Mouse (Mus musculus): Measurements from ENCODE around the gene Corin. TPM values are rescaled to one million over a fixed set of nuclear protein-coding genes. Genes with fewer than 3 reads are reported as not detected.

Corin gene
- polyA plus RNA-seq, 1 experiment from 2014 or later: 10.5 TPM

DNA sequence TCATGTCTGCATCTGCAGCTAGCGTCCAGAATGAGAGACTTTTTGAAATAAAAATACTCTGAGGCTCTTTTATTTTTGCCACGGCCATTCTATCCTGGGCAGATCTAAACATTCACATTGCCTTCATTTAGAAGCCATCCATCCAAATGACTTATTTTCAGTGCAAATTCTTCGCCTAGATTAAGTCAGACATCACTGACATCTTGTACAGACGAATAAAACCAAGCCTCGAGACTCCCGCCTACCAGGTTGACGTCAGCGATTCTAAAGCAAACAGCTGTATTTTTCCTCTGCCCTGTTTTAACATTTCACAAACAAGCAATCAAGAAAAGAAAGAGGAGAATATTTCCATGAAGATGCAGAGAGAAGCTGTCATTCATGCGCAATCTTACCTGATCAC is 100.9 kb downstream of the Corin start:
- 60% methylated on average over 9 of the region's 9 CpGs for WGBS
- Histone ChIP-seq H3K4me2 (replicated peaks; ENCODE audit: low read depth, low read length) (no peak overlapping the region), H3K27ac (ENCODE audit: low read length) (no peak overlapping the region), H3K4me1 (ENCODE audit: insufficient read depth, low read length) (peaks cover 5% of the 10 kb centered on the region; the same call in 1 of the 2 replicates), H3K9ac (replicated peaks; ENCODE audit: low read length) (no peak overlapping the region), H3K9me3 (ENCODE audit: low read length) (no peaks in the 10 kb centered on the region), H3K27me3 (ENCODE audit: insufficient read depth, low read length) (no peaks in the 10 kb centered on the region), H3K4me3 (ENCODE audit: low read length) (no peak overlapping the region), H3K36me3 (ENCODE audit: insufficient read depth, low read length) (no peaks in the 10 kb centered on the region)
- no peak for ATAC-seq (ENCODE audit: low FRiP score, low TSS enrichment)

DNA sequence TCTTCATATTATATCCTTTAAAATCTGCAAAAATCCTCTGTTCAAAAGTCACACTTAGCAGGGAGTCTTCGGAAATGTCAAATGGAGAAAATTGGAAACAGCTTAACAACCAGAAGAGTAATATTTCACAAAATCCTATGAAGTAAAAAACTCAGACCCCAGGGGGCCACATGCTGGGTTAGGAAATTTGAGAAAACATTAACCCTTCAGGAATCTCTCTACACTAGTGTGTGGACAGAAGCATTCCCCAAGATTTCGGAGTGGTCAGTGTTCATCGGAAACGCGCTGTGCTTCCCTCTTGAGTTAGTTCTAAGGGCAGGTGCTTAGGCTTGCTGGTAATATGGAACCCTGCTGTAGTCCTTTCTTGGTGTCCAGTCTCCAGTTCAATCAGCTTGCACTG is 101.4 kb downstream of the Corin start:
- Histone ChIP-seq H3K36me3 (ENCODE audit: insufficient read depth, low read length) (no peaks in the 10 kb centered on the region), H3K9ac (replicated peaks; ENCODE audit: low read length) (no peak overlapping the region), H3K4me1 (ENCODE audit: insufficient read depth, low read length) (peaks cover 5% of the 10 kb centered on the region; the same call in 1 of the 2 replicates), H3K27ac (ENCODE audit: low read length) (no peak overlapping the region), H3K4me2 (replicated peaks; ENCODE audit: low read depth, low read length) (no peak overlapping the region), H3K4me3 (ENCODE audit: low read length) (no peak overlapping the region), H3K9me3 (ENCODE audit: low read length) (no peaks in the 10 kb centered on the region), H3K27me3 (ENCODE audit: insufficient read depth, low read length) (no peaks in the 10 kb centered on the region)
- WGBS: 77% methylated on average over 5 of the region's 5 CpGs
- ATAC-seq (ENCODE audit: low FRiP score, low TSS enrichment): no peak

DNA sequence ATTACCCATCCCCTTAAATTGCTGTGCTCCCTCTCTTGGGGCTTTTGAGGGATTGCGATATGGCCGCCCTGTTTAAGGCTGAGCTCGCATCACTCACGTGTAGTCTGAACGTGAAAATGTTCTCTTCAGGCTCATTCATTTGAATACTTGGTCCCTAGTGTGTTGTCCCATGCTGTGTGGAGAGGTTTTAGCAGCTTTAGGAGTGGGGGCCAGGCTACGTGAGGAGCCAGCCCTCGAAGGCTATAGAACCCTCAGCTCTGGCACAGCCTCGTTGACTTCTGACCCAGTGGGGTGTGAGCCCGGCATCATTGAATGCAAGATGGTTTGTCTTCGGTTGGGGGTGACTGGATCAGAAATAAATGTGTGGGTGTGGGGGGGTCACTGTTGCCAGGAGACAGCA is 102.5 kb downstream of the Corin start:
- 67% methylated on average over 10 of the region's 10 CpGs for WGBS

DNA sequence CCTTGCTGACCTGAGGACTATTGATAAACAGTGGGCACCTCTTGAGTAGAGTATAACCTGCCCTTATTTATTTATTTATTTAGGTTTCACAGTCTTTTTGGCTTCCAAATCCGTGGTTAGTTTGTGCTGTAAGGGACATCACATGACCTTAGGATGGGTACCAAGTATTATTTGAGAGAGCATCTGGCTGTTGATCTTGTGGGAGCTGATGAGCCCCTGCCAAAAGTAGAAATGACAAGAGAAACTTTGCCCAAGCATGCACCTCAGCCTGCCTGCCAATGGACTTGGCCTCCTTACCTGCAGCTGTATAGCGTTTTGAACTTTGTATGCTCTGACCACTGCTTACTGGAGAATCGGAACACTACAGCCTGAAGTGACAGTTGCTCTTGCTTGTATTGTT is 103.0 kb downstream of the Corin start:
- H3K4me1 ChIP-seq (ENCODE audit: insufficient read depth, low read length): no peaks in the 10 kb centered on the region; the same call in 1 of the 2 replicates
- H3K27me3 ChIP-seq (ENCODE audit: insufficient read depth, low read length): no peaks in the 10 kb centered on the region
- no peak for ATAC-seq (ENCODE audit: low FRiP score, low TSS enrichment)
- H3K27ac ChIP-seq (ENCODE audit: low read length): no peak overlapping the region
- H3K9ac ChIP-seq (replicated peaks; ENCODE audit: low read length): no peak overlapping the region
- no peak overlapping the region for H3K4me2 ChIP-seq (replicated peaks; ENCODE audit: low read depth, low read length)
- H3K36me3 ChIP-seq (ENCODE audit: insufficient read depth, low read length): no peaks in the 10 kb centered on the region
- no peak overlapping the region for H3K4me3 ChIP-seq (ENCODE audit: low read length)
- H3K9me3 ChIP-seq (ENCODE audit: low read length): no peaks in the 10 kb centered on the region
- 78% methylated on average over 3 of the region's 3 CpGs for WGBS

More for the DNA sequence above, 102.5 kb downstream of the Corin start:
- Histone ChIP-seq H3K27me3 (ENCODE audit: insufficient read depth, low read length) (no peaks in the 10 kb centered on the region), H3K9me3 (ENCODE audit: low read length) (no peaks in the 10 kb centered on the region), H3K9ac (replicated peaks; ENCODE audit: low read length) (no peak overlapping the region), H3K4me1 (ENCODE audit: insufficient read depth, low read length) (no peaks in the 10 kb centered on the region; the same call in 1 of the 2 replicates), H3K4me3 (ENCODE audit: low read length) (no peak overlapping the region), H3K27ac (ENCODE audit: low read length) (no peak overlapping the region), H3K36me3 (ENCODE audit: insufficient read depth, low read length) (no peaks in the 10 kb centered on the region), H3K4me2 (replicated peaks; ENCODE audit: low read depth, low read length) (no peak overlapping the region)
- no peak for ATAC-seq (ENCODE audit: low FRiP score, low TSS enrichment)

DNA sequence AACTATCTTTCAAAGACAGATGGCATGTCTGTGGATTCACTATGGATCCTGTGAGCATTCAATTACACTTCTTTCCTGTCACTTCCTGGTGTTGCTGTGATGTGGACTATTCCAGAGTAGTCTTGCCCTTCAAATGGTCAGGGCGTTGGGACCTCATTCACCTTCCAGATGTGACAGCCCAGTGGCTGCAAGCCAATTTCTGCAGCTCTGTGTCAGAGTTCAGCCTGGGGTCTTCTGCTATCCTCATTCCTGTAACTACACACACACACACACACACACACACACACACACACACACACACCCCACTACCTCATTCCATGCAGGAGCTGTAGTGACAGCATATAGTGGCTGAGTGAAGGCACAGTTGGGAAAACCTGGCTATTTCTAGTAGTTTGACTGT is 122.1 kb downstream of the Corin start:
- ATAC-seq (ENCODE audit: low FRiP score, low TSS enrichment): no peak
- H3K36me3 ChIP-seq (ENCODE audit: insufficient read depth, low read length): no peaks in the 10 kb centered on the region
- H3K27me3 ChIP-seq (ENCODE audit: insufficient read depth, low read length): no peaks in the 10 kb centered on the region
- no peak overlapping the region for H3K4me3 ChIP-seq (ENCODE audit: low read length)
- H3K9me3 ChIP-seq (ENCODE audit: low read length): no peaks in the 10 kb centered on the region
- no peaks in the 10 kb centered on the region for H3K4me1 ChIP-seq (ENCODE audit: insufficient read depth, low read length)
- H3K9ac ChIP-seq (replicated peaks; ENCODE audit: low read length): no peak overlapping the region
- no peak overlapping the region for H3K27ac ChIP-seq (ENCODE audit: low read length)
- WGBS: 60% methylated on average over 1 of the region's 1 CpGs
- H3K4me2 ChIP-seq (replicated peaks; ENCODE audit: low read depth, low read length): no peak overlapping the region

DNA sequence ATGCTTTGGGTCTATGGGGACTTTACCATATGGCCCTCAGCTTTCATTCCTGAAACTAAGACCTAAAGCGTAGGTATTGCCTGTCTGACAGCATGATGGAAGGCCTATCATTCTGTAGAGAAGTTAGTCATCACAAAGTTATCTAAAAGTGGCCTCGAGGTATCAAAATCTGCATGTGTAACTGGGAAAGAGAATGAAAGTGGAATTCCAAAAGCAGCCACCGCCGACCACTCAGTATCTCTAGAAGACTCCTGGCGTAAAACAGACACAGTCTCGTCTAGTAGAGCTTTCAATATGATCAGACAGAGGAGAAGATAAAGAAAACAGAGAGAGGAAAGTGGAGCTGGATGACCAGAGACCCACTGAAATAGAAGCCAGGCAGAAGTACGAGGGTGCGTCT is 123.7 kb downstream of the Corin start:
- H3K9ac ChIP-seq (replicated peaks; ENCODE audit: low read length): no peak overlapping the region
- 74% methylated on average over 8 of the region's 8 CpGs for WGBS
- H3K36me3 ChIP-seq (ENCODE audit: insufficient read depth, low read length): no peaks in the 10 kb centered on the region
- H3K4me3 ChIP-seq (ENCODE audit: low read length): no peak overlapping the region
- no peaks in the 10 kb centered on the region for H3K4me1 ChIP-seq (ENCODE audit: insufficient read depth, low read length)
- H3K27me3 ChIP-seq (ENCODE audit: insufficient read depth, low read length): no peaks in the 10 kb centered on the region
- ATAC-seq (ENCODE audit: low FRiP score, low TSS enrichment): no peak
- H3K27ac ChIP-seq (ENCODE audit: low read length): no peak overlapping the region
- no peak overlapping the region for H3K4me2 ChIP-seq (replicated peaks; ENCODE audit: low read depth, low read length)
- no peaks in the 10 kb centered on the region for H3K9me3 ChIP-seq (ENCODE audit: low read length)

DNA sequence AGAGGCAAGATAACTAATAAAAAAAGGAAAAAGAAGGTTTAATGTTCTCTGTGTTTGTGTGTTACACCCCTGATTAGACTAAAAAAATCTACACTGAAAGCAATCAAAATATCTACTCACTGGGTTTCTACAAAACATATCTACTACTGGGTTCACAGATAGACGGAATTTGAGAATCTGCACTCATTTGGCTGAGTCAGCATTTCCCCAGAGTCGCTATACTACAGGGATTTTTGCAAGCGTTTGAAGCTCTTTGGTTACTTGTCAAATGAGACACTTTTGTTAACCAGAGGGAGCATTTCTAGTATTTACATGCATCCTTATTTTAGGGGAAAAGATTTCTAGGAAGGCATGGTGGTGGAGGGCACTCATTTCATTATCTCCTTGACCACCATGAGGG is 136.3 kb downstream of the Corin start:
- H3K27ac ChIP-seq (ENCODE audit: low read length): no peak overlapping the region
- no peaks in the 10 kb centered on the region for H3K27me3 ChIP-seq (ENCODE audit: insufficient read depth, low read length)
- H3K36me3 ChIP-seq (ENCODE audit: insufficient read depth, low read length): no peaks in the 10 kb centered on the region
- ATAC-seq (ENCODE audit: low FRiP score, low TSS enrichment): no peak
- no peaks in the 10 kb centered on the region for H3K4me1 ChIP-seq (ENCODE audit: insufficient read depth, low read length)
- H3K9me3 ChIP-seq (ENCODE audit: low read length): no peaks in the 10 kb centered on the region
- H3K9ac ChIP-seq (replicated peaks; ENCODE audit: low read length): no peak overlapping the region
- no peak overlapping the region for H3K4me3 ChIP-seq (ENCODE audit: low read length)
- WGBS: 78% methylated on average over 3 of the region's 3 CpGs
- no peak overlapping the region for H3K4me2 ChIP-seq (replicated peaks; ENCODE audit: low read depth, low read length)

GRCm38 (mm10) chr5:72365801-72366200 is 138.5 kb downstream of the Corin start:
- no peak for ATAC-seq (ENCODE audit: low FRiP score, low TSS enrichment)
- 87% methylated on average over 4 of the region's 4 CpGs for WGBS
- Histone ChIP-seq H3K4me2 (replicated peaks; ENCODE audit: low read depth, low read length) (no peak overlapping the region), H3K9ac (replicated peaks; ENCODE audit: low read length) (no peak overlapping the region), H3K27ac (ENCODE audit: low read length) (no peak overlapping the region), H3K27me3 (ENCODE audit: insufficient read depth, low read length) (no peaks in the 10 kb centered on the region), H3K4me3 (ENCODE audit: low read length) (no peak overlapping the region), H3K4me1 (ENCODE audit: insufficient read depth, low read length) (no peaks in the 10 kb centered on the region), H3K9me3 (ENCODE audit: low read length) (no peaks in the 10 kb centered on the region), H3K36me3 (ENCODE audit: insufficient read depth, low read length) (no peaks in the 10 kb centered on the region)

GRCm38 (mm10) chr5:72363838-72364237 is 140.4 kb downstream of the Corin start:
- no peaks in the 10 kb centered on the region for H3K27me3 ChIP-seq (ENCODE audit: insufficient read depth, low read length)
- WGBS: 72% methylated on average over 3 of the region's 3 CpGs

GRCm38 (mm10) chr5:72353746-72354145 is 150.5 kb downstream of the Corin start:
- no peak for ATAC-seq (ENCODE audit: low FRiP score, low TSS enrichment)
- Histone ChIP-seq H3K27me3 (ENCODE audit: insufficient read depth, low read length) (no peaks in the 10 kb centered on the region), H3K4me2 (replicated peaks; ENCODE audit: low read depth, low read length) (no peak overlapping the region), H3K9ac (replicated peaks; ENCODE audit: low read length) (no peak overlapping the region), H3K4me3 (ENCODE audit: low read length) (no peak overlapping the region), H3K4me1 (ENCODE audit: insufficient read depth, low read length) (no peaks in the 10 kb centered on the region), H3K36me3 (ENCODE audit: insufficient read depth, low read length) (no peaks in the 10 kb centered on the region), H3K9me3 (ENCODE audit: low read length) (no peaks in the 10 kb centered on the region), H3K27ac (ENCODE audit: low read length) (no peak overlapping the region)
- WGBS: 78% methylated on average over 4 of the region's 4 CpGs

More at GRCm38 (mm10) chr5:72363838-72364237, 140.4 kb downstream of the Corin start:
- H3K9me3 ChIP-seq (ENCODE audit: low read length): no peaks in the 10 kb centered on the region
- no peak overlapping the region for H3K4me3 ChIP-seq (ENCODE audit: low read length)
- no peak overlapping the region for H3K9ac ChIP-seq (replicated peaks; ENCODE audit: low read length)
- no peak overlapping the region for H3K4me2 ChIP-seq (replicated peaks; ENCODE audit: low read depth, low read length)
- H3K36me3 ChIP-seq (ENCODE audit: insufficient read depth, low read length): no peaks in the 10 kb centered on the region
- no peak overlapping the region for H3K27ac ChIP-seq (ENCODE audit: low read length)
- H3K4me1 ChIP-seq (ENCODE audit: insufficient read depth, low read length): no peaks in the 10 kb centered on the region
- no peak for ATAC-seq (ENCODE audit: low FRiP score, low TSS enrichment)
